Mouse (Mus musculus): ENCODE results near the gene Ccdc189.

DNA sequence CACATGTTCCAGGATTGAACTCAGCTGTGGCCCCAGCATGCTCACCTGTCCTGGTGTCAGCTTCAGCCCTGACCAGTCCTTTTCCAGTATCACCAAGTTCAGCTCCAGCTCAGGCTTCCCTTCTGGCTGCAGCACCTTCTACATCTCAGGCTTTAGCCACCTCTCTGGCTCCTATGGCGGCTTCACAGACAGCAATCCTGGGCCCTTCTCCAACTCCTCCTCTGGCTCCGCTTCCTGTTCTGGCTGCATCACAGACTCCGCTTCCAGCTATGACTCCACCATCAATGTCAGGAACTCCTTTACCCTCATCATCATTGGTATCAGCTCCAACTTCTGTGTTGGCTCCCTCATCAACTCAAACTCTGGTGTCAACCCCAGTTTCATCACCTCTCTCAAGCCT lies 46.7 kb downstream of the Ccdc189 start:
- TF ChIP-seq POLR2A (IDR thresholded peaks at IDR 0.05; ENCODE audit: extremely low read depth, insufficient read depth, low read length) (no peak), CTCF (IDR thresholded peaks at IDR 0.05; ENCODE audit: low read depth, low read length) (no peak)
